Comparison of ENCODE assay signal across 9 mouse cellular contexts in genomic region chr2:158667671-158668432, GRCm38 (mm10). TPM values are rescaled to one million over a fixed set of nuclear protein-coding genes. Genes with fewer than 3 reads are reported as not detected.
DNase-seq lines count a peak whose midpoint lies in the region; ATAC-seq and TF ChIP-seq lines count a peak whose summit lies in the region.
"Had no signal": no experiment of that assay in that cellular context is flagged by ENCODE, and none has a peak within 500 bp of the region (broad histone marks: within the 10 kb centered on the region; RNA-seq: fewer than 3 reads in every experiment).

No protein-coding gene starts in this region.

- peak overlapping the region; percentile 52 for H3K4me3 ChIP-seq in forebrain, embryonic 11.5 days (ENCODE audit: low read depth, low read length)
- peak overlapping the region; percentile 62 for H3K4me3 ChIP-seq in hindbrain, embryonic 13.5 days
- H3K4me3 ChIP-seq in limb, embryonic 10.5 days: peak overlapping the region; percentile 66
- peak overlapping the region; percentile 81 for H3K4me3 ChIP-seq in testis, adult 2 months (ENCODE audit: control insufficient read depth, low read depth, low read length)

- H3K4me1 ChIP-seq in forebrain, embryonic 11.5 days (replicated peaks; ENCODE audit: control insufficient read depth, insufficient read depth, low read length): peaks cover 13% of the 10 kb centered on the region
- H3K4me1 ChIP-seq in hindbrain, embryonic 13.5 days (replicated peaks): peaks cover 54% of the 10 kb centered on the region
- peaks cover 44% of the 10 kb centered on the region for H3K4me1 ChIP-seq in limb, embryonic 10.5 days
- peaks cover 27% of the 10 kb centered on the region for H3K4me1 ChIP-seq in testis, adult 2 months (ENCODE audit: control insufficient read depth, insufficient read depth, low read length)

- H3K27ac ChIP-seq in forebrain, embryonic 11.5 days (ENCODE audit: low read depth, low read length): no peak overlapping the region
- peak overlapping the region; percentile 79 for H3K27ac ChIP-seq in hindbrain, embryonic 13.5 days
- H3K27ac ChIP-seq in limb, embryonic 10.5 days: peak overlapping the region; percentile 73
- H3K27ac ChIP-seq in testis, adult 2 months (ENCODE audit: control insufficient read depth, insufficient read depth, low read depth, low read length): no peak overlapping the region

- no peak for TF ChIP-seq POLR2A in testis, adult 2 months (IDR thresholded peaks at IDR 0.05; ENCODE audit: control insufficient read depth, low read depth, low read length)

- peak; percentile 29 to 52 for DNase-seq in adrenal gland, adult 18-20 months (ENCODE audit: low spot score in 2 of 2)
- no peak for DNase-seq in adrenal gland, adult 8-10 months
- DNase-seq in R1 (ENCODE audit: low read depth, low spot score): peak; percentile 57
- peak; percentile 78 for DNase-seq in forebrain, embryonic 11.5 days (ENCODE audit: low spot score)
- DNase-seq in limb, embryonic 10.5 days (ENCODE audit: low spot score): peak; percentile 64
- DNase-seq in naive thymus-derived CD4-positive, alpha-beta T cell, adult 2 months (ENCODE audit: low read depth): peak; percentile 71

- peak; percentile 34 for ATAC-seq in forebrain, embryonic 11.5 days (replicated peaks; ENCODE audit: low FRiP score)
- peak; percentile 47 for ATAC-seq in hindbrain, embryonic 13.5 days (ENCODE audit: low FRiP score)

- WGBS in forebrain, embryonic 11.5 days: under 1% methylated on average over 54 of the region's 54 CpGs
- under 1% methylated on average over 54 of the region's 54 CpGs for WGBS in hindbrain, embryonic 13.5 days
- WGBS in limb, embryonic 10.5 days: under 1% methylated on average over 54 of the region's 54 CpGs

- H3K9me3 ChIP-seq in forebrain, embryonic 11.5 days (ENCODE audit: control insufficient read depth, low read length): no peaks in the 10 kb centered on the region
- no peaks in the 10 kb centered on the region for H3K9me3 ChIP-seq in hindbrain, embryonic 13.5 days
- H3K9me3 ChIP-seq in limb, embryonic 10.5 days (replicated peaks): no peaks in the 10 kb centered on the region

- H3K4me2 ChIP-seq in forebrain, embryonic 11.5 days (ENCODE audit: low read depth, low read length, severe bottlenecking): peak overlapping the region; percentile 99
- peak overlapping the region; percentile 99 for H3K4me2 ChIP-seq in hindbrain, embryonic 13.5 days

- no peak for TF ChIP-seq CTCF in testis, adult 2 months (IDR thresholded peaks at IDR 0.05; ENCODE audit: control insufficient read depth, insufficient read depth, insufficient replicate concordance, low read depth, low read length)

- peaks cover 26% of the 10 kb centered on the region for H3K27me3 ChIP-seq in forebrain, embryonic 11.5 days (ENCODE audit: control insufficient read depth, insufficient read depth, low read length)
- peaks cover 45% of the 10 kb centered on the region for H3K27me3 ChIP-seq in hindbrain, embryonic 13.5 days
- peaks cover 75% of the 10 kb centered on the region for H3K27me3 ChIP-seq in limb, embryonic 10.5 days (ENCODE audit: low read depth, poor library complexity, severe bottlenecking)
- no peaks in the 10 kb centered on the region for H3K27me3 ChIP-seq in testis, adult 2 months (ENCODE audit: control insufficient read depth, insufficient read depth, low read length)

- peak overlapping the region; percentile 53 for H3K9ac ChIP-seq in forebrain, embryonic 11.5 days (ENCODE audit: low read length)
- peak overlapping the region; percentile 82 for H3K9ac ChIP-seq in hindbrain, embryonic 13.5 days

- H3K36me3 ChIP-seq in forebrain, embryonic 11.5 days (ENCODE audit: control insufficient read depth, insufficient read depth, low read length): no peaks in the 10 kb centered on the region
- H3K36me3 ChIP-seq in hindbrain, embryonic 13.5 days: no peaks in the 10 kb centered on the region
- no peaks in the 10 kb centered on the region for H3K36me3 ChIP-seq in limb, embryonic 10.5 days
- no peaks in the 10 kb centered on the region for H3K36me3 ChIP-seq in testis, adult 2 months (ENCODE audit: control insufficient read depth, insufficient read depth, low read length)

RNA-seq across cellular contexts. Expression of gene Ppp1r16b, which starts 2.7 kb away (rescaled TPM):
- 10 to 100 TPM in 1 of 2 experiments, 1 to 10 TPM in 1; 6.9 to 11.5 TPM for total RNA-seq in adrenal gland, adult 18-20 months (2021)
- total RNA-seq in adrenal gland, adult 8-10 months (2022): 10 to 100 TPM in 3 of 4 experiments, 1 to 10 TPM in 1; 9.9 to 13.8 (median 11.1) TPM
- 2.8 TPM in 2 replicates for polyA plus RNA-seq in forebrain, embryonic 11.5 days (2014; fragmentation: Nextera tagmentation; extraction: Ambion mirVana)
- 8.0 and 8.5 TPM in 2 replicates for polyA plus RNA-seq in hindbrain, embryonic 13.5 days (2015; fragmentation: Nextera tagmentation; extraction: Ambion mirVana)
- 4.4 TPM in 2 replicates for polyA plus RNA-seq in limb, embryonic 10.5 days (2016; fragmentation: Nextera tagmentation; extraction: Ambion mirVana)
- polyA plus RNA-seq in testis, adult 2 months (2012; rRNA removed): 1.3 and 2.0 TPM in 2 replicates

RNA-seq across cellular contexts. Expression of gene Actr5, which starts 43.2 kb away (rescaled TPM):
- 10 to 100 TPM; 11.9 to 12.8 TPM for total RNA-seq in adrenal gland, adult 18-20 months (2021)
- total RNA-seq in adrenal gland, adult 8-10 months (2022): 10 to 100 TPM; 13.2 to 19.7 (median 14.6) TPM
- 20.6 and 20.7 TPM in 2 replicates for polyA plus RNA-seq in forebrain, embryonic 11.5 days (2014; fragmentation: Nextera tagmentation; extraction: Ambion mirVana)
- 12.4 and 12.6 TPM in 2 replicates for polyA plus RNA-seq in hindbrain, embryonic 13.5 days (2015; fragmentation: Nextera tagmentation; extraction: Ambion mirVana)
- 13.8 and 16.2 TPM in 2 replicates for polyA plus RNA-seq in limb, embryonic 10.5 days (2016; fragmentation: Nextera tagmentation; extraction: Ambion mirVana)
- polyA plus RNA-seq in testis, adult 2 months (2012; rRNA removed): 8.9 and 9.2 TPM in 2 replicates

RNA-seq across cellular contexts. Expression of gene Slc32a1, which starts 57.3 kb away (rescaled TPM):
- not detected for total RNA-seq in adrenal gland, adult 18-20 months (2021)
- under 1 TPM in 2 of 4 experiments, not detected in 2; 0.11 to 0.17 TPM for total RNA-seq in adrenal gland, adult 8-10 months (2022)
- 1.9 and 2.5 TPM in 2 replicates for polyA plus RNA-seq in forebrain, embryonic 11.5 days (2014; fragmentation: Nextera tagmentation; extraction: Ambion mirVana)
- 6.6 and 8.1 TPM in 2 replicates for polyA plus RNA-seq in hindbrain, embryonic 13.5 days (2015; fragmentation: Nextera tagmentation; extraction: Ambion mirVana)
- not detected in 2 replicates for polyA plus RNA-seq in limb, embryonic 10.5 days (2016; fragmentation: Nextera tagmentation; extraction: Ambion mirVana)
- polyA plus RNA-seq in testis, adult 2 months (2012; rRNA removed): 0.04 and 0.14 TPM in 2 replicates
- polyA plus RNA-seq: gonadal fat pad, adult 2 months had no signal

Comparison
In these comparisons a context has a peak if more than half of its experiments do, and no peak if none do; other contexts are left out.
1. H3K27ac ChIP-seq: peak in hindbrain, embryonic 13.5 days (single experiment) and limb, embryonic 10.5 days (single experiment); none in forebrain, embryonic 11.5 days (single experiment) and testis, adult 2 months (single experiment).
2. Peak in every context shown above with its lines, with median percentiles within 50 percentile points of each other: H3K4me3 ChIP-seq.